Mouse (Mus musculus) heart, adult 18-20 months (tissue): ENCODE data around the gene Fmnl2. TPM values are rescaled to one million over a fixed set of nuclear protein-coding genes. Genes with fewer than 3 reads are reported as not detected.
A peak's percentile ranks its signal among the peaks of the same experiment; 100 is the strongest.

Experiments
- DNase-seq, 2 experiments: peaks; one replicate each; pipeline ENCODE4 v3.0.0; 2021 to 2022; ENCODE audit warnings: mixed read lengths in 1 of 2
- total RNA-seq, 2 experiments: library from RNA; stranded (reverse); gene quantifications; 2 replicates each; pipeline ENCODE4 v1.2.3; 2021

The Fmnl2 gene
- total RNA-seq, 2 experiments from 2014 or later, result 5.8 to 6.7 TPM

DNA sequence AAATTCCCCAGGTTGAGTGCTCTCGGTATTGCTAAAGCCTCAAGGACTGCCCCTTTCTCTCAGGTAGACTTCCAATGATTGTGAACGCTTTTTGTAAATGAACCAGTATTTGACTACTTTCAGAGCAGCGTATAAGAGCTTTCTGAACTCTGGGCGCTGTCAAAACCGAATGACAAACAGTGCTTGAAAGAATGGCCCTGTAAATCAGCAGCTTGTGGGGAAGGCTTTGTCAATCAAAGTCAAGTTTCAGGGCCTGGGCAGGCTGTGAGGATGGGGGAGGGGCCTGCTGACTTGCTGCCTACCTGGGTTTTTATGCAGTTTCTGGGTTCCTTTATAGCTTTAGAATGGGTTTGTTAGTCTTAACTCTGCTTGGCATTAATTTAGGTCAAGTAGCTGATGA lies 56.1 kb downstream of the Fmnl2 start:
- DNase-seq, result no peak

DNA sequence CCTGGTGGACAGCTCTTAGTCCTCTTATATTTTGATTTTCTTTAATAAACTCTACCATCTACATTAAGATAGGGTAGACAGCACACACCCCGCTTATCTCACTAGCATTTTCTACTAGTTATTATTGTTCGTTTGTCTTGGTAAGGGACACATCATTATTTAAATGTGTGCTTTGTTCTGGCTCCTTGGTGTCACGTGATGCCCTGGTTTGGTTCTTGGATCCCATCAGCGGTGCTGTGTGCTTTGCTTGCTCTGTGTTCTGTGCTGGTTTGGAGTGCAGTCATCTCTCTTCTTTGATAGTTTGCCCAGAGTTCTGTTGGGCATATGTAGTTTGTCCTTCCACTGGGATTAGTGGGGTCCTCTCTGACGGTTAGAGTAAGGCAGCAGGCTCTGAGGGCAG lies 57.9 kb downstream of the Fmnl2 start:
- DNase-seq, result no peak

DNA sequence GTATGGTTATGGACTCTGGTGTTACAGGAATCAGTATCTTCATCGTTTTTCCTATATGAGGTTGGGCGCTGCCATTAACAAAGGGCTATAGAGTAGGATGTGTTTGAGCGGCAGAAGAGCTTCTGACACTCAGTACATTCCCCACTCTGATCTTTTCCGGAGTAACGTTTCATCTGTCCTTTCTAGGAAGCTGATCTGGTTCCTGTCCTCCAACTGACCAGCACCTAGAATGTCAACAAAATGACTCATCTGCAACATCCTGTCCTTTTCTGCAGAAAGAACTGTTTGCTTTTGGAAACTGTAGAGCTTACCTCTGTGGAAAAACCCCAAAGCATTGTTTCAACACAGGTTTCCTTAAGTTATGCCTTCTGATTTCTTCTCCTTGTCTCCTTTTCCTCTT lies 60.4 kb downstream of the Fmnl2 start:
- peak in 1 of 2 experiments; percentile 29 for DNase-seq

DNA sequence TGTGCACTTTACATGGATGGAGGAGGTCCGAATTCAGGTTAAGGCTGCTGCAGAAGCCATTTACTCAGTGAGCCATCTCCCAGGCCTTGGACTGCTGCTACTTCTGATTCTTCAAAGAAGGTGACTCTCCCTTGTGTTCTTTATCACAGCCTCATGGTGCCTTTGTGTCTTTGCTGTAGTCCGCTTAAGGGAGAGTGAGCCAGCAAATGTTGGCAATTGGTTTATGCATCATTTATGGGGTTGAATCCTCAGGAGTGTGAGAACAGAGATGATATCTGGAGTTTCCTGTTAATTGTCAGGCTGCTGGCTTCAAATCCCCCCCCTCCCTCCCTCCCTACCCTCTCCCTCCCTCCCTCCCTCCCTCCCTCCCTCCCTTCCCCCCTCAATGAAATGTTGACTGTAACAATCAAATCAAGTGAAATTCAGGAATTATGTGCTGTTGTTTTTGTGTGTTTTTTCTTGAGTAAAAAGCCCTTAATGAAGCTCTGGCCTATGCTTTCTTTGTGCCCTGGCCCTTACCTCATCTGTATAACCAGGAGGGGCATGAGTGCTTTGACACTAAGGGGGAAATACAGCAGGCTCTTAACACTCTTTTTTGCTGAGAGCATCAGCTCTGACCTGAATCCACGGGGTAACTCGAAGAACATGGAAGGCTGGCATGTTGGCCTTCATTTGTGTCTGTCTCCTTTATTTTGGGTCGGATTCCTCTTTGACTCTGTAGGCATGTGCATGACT lies 63.2 kb downstream of the Fmnl2 start:
- no peak for DNase-seq

DNA sequence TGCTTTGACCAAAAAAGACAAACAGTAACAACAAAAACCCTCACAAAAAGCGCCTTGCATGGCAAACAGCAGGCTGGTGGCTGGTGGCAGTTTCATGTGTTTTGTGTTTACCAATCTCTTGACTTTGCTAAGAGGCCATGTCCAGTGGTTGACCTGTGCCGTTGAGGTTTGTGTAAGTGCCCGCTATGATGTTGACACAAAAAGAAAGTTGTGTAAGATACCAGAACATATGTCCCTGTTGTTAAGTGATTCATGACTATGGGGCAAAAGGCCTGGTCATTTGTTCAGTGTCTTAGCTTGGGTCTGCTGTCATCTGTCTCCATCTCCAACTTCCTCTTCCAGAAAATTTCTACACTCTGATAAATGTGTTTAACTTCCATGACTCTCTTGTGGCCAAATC lies 67.4 kb downstream of the Fmnl2 start:
- no peak for DNase-seq

DNA sequence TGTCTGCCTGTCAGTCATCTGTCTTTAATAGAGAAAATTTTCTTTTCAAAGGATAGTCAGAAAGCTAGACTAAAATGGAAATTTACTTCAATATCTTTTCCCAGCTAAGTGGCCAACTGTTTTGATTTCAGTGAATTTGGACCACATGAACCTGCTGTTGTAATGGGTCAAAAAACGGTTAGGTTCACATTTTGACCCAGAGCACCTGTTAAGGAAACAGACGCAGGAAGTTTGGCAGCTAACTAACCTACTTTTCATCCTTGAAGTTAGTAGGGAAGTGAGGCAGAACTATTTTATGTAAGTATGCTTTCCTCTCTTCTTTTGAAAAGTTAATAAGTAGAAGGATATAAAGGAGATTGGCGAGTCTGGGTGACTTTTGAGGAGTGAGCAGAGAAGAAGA lies 69.7 kb downstream of the Fmnl2 start:
- no peak for DNase-seq

DNA sequence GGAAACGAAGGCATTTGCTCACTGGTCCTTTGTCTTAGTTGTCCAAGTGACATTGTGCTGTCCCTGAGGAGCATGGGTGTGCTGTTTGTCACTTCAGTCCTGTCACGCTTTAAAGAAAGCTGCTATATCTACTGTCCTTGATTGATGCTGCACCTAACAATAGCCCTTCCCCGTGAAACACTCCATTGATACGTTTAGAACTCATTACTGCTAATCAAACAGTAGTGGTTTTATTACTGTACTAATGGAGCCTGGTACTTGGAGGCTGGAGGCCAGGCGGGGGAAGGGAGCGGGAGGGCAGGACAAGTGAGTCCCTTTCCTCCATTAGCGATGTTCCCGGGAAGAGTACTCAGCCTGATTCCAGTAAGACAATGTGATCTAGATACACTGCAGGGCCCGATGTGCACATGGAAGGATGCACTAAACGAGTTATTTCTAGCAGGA lies 70.2 kb downstream of the Fmnl2 start:
- no peak for DNase-seq

DNA sequence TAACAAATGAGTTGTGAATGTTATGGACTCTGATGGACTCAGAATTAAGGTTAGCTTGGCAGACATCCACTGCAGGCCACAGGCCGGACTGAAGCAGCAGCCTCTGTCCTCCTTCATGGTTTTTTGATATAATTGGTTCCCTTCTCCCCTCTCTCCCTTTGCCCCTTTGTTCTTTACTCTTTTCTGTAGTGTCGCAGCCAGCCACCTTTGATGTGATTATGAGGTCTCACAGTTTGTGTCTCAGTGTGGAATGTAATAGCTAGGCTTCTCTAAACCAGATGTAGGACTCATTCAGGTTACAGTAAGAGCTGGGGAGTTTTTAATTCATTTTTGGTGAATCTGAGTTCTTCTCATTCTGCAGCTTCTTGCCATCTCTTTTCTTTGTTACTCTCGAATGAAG lies 70.7 kb downstream of the Fmnl2 start:
- DNase-seq, result no peak

DNA sequence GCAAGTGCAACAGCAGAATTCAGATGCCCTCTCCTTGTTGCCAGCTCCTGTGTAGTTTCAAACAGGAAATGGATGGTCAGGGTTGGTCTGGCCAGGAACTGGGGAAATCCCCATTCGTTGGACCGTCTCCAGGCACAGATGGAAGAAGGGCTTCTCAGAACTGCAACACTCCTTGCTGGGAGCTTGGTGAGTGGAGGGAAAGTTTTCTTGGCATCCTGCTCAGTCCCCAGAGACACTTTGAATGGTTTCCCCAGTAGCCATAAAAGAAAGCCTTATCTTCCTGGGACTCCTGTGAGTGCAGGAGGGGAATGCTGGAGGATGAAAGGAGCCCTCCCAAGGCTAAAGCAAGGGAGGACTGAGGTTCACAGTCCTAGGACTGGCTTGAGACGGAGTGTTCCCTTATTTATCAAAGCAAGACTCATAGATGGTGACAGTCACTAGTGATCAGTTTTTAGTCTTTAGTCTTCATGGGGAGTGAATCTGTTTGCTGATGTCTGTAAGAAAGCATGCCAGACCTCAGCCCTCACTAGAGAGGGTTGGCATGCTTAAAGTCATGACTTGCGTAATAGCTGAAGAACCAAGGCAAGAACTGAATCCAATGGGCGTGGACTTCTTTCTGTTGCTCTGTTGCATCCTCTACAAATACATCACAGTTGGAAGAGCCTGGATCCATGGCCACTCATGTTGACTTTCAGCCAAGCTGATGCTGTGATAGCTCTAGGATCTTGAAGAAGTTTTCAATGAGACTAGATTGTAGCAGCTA lies 72.6 kb downstream of the Fmnl2 start:
- peak; percentile 74 to 84 for DNase-seq

DNA sequence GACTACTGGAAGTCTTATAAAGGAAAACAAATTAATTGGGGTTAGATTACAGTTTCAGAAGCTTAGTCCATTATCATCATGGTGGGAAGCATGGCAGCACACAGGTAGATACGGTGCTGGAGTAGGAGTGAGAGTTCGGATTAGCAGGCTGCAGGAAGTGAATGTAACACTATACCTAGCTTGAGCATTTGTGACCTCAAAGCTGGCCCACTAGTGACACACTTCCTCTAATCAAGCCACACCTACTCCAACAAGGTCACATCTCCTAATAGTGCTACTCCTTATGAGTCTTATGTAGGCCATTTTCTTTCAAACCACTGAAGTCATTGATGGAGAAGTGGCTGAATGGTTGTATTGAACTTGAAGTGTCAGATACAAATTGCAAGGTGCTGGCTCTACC lies 73.7 kb downstream of the Fmnl2 start:
- no peak for DNase-seq

DNA sequence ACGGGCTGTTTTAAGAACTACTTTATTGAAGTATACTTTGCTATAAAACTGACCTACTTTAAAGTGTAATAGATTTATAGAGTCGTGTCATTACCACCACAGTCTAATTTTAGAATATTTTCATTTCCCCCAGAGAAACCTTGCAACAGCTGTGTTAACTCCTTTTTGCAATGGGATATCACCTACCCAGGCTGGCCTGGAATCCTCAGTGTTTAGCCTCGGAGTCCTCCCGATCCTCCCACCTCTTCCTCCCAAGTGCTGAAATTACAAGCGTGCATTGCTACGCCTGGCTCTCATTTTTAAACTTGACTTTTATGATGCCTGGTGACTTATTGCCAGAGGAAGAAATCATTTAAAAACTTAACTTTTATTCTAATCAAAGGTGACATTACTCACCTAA lies 78.2 kb downstream of the Fmnl2 start:
- DNase-seq, result no peak

DNA sequence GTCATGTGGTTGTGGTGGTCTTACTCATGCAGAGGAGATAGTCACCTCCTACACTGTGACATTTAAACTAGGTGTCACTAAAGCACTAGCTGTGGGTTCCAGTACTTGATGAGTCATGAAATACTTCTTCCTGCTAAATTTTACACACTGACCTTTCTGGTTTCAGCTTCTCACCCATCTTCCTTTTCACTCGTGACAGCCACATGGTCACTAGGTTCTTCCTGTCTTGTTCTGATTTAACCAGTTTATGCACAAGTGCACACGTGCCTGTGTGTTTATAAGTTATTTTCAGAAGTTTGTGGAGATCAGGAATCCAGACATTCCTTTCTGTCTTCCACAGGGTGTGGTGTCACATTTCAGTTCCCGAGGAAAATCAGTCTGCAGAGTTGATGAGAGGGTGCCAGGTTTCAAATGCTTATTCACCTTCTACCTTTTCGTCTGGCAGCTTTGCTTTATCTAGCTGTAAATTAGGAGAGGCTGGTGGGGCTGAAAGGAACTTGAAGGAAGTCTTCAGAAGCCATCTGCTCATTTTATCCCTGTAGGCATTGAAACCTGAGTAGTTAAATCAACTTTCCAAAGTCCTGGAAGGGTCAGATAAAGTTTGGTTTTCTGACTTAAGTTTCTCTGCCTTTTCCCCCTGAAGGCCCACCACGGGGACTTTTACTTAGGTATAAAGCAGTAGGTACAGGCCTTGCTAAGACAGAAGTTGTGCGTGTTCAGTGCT lies 80.9 kb downstream of the Fmnl2 start:
- DNase-seq, result no peak

DNA sequence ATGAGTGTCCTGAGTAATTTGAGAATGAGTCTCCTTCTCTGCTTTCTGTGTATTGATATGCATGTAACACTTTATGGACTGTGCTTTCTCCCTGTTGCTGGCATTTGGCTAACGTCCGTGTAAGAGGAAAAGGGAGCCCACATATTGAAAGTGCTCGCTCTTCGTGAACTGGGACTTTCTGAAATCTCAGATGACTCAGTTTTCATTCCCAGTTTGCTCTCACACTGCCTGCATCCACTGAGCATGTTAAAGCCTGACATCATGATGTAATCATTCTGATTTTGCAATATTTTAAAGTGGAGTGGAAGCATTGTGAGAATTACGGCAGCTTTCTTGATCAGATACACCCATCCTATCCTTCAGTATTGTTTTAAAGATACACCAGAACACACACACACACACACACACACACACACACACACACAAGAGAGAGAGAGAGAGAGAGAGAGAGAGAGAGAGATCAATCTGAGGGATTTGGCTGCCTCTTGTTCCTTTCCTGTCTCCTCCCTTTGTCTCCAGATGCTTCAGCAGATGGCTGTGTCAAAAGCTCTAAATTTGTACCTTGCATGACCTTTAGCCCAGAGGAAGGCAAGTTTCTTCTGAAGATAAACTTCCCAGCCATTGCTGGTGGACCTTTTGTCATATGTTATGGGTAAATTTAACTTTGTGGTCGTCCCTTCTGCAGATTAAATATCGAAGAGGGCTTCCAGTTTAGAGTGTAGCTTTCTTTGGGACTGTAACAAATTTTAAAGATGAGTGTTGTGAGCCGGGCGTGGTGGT lies 86.2 kb downstream of the Fmnl2 start:
- peak; percentile 43 to 48 for DNase-seq

DNA sequence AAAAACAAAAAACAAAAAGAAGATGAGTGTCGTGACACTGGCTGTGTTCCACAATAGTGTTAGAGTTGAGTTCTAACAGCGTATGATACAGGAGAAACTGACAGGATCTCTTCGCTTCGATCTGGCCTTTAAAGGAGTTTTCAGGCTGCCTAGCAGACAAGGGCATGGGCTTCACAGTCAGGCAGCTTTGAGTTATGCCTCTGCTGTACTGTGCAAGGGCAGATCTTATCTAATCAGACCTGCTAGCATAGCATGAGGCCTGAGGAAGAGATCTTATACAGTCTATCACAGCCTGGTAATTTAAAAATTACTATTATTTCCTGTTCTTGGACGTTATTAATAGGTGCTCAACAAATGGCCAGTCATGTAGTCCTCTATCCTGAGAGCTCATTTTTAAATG lies 86.9 kb downstream of the Fmnl2 start:
- DNase-seq, result no peak

DNA sequence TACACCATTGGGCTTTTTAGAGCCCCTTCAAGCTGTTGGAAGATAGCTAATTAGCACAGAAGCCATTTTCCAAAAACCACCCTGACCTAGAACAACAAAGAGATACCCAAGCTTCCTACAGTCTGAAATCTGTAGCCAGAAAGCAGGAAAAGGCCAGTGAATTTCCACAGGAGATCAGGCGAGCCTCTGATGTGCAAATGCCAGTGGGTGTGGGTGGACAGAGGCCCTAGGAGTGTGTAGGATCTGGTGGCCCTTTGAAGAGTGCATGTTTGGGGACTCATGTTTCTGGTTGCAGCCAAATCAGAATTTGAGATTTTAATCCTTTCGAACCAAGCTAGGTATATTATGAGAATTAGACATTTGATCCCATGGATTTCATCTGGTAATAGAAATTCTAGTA lies 88.4 kb downstream of the Fmnl2 start:
- no peak for DNase-seq

DNA sequence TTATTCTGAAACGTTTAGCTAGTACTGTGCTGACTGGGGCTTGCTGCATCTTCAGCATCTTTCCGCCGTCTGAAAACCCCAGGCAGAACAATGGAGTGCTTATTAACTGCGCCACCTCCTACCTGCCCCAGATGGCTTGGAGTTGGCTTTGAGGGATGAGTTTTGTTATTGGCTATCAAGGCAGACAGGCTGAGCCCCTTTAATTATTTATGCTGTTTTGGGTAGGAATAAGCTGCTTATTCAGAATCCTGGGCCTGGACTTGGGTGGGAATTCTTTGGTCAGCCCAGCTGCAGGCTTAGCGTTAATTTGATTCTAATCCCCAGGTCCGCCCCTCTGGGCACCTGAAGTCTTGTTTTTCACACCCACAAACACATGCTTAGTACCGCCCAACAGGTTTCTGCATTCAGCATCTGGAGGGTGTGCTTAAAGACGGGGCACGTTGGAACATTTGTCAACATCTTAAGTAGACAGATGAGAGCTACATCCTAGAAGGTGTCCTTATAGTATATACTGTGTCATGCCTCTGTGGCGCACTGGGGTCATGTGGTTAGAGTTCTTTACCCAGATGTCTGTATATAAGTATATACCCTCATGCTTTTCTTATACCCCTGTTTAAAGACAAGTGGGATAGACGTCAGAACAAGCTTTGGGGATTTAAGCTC lies 89.0 kb downstream of the Fmnl2 start:
- DNase-seq, result no peak

DNA sequence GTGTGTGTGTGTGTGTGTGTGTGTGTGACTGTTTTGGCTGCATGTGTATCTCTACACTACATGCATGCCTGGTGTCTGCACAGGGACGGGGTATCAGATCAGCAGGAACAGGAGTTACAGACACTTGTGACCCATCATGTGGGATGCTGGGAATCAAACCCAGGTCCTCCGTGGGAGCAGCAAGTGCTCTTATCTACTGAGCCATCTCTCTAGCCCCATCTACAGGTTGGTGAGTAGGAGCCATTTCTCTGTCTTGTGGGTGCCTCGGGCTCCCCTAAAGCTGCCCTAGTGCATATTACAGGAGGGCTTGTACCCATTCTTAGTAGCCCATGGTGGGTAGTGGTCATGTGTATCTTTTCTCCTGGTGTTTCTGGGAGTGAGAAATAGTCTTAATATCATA lies 90.7 kb downstream of the Fmnl2 start:
- DNase-seq, result no peak

DNA sequence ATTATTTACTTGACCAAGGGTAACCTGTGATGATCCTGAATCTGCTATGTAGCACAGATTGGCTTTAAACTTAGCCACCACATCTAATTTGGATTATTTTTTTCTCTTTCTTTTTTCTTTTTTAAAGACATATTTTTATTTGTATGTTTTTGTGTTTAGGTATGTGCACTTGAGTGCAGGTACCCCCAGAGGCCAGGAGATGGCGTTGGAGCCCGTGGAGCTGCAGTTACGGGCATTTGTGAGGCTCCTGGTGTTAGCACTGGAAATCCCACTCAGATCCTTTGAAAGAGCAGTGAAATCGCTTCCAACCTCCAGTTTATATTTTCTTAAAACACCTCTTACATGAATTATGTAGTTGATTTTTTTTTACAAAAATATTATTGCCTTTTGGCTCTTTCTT lies 91.9 kb downstream of the Fmnl2 start:
- DNase-seq, result no peak

DNA sequence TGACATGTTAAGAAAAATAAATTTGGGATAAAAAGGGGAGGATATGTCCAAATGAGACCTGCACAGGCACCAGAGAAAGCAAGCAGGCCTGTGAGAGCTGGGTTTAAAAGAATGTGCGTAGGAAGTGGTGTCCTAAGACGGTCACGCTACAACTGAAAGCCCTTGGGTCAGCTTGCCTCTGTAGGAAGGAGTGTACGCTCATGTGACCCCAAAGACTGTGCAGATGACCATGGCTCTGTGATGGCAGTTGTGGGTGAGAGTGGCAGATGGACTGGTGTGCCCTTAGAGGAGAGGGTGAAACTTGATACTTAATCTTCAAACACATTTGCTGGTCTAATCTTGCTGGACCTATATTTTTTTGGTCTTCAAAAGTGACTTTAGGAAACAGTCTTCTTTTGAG lies 92.6 kb downstream of the Fmnl2 start:
- DNase-seq, result no peak

DNA sequence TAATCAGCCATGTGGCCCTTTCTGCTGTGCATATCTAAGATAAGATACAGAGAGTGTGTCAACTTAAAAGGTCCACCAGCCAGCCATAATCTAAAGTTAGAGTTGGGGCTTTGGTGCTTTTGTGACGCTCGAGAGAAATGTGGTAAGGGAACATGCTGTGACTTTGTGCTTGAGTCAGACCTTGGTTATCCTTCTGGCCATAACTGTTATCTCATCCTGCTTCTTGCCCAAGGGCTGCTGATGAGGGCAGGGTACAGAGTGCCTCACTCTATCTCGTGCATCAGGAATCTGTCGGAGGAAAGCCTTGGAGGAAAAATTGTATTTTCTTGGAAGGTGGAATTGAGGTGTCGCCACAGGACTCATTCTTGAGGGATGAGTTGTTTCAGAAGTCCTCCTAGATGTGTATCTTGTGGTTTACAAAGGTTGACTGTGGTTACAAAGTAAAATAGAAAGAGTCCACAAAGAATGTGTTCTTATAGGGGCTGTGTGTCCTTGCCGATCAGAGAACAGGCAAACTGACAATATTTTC lies 94.6 kb downstream of the Fmnl2 start:
- no peak for DNase-seq

DNA sequence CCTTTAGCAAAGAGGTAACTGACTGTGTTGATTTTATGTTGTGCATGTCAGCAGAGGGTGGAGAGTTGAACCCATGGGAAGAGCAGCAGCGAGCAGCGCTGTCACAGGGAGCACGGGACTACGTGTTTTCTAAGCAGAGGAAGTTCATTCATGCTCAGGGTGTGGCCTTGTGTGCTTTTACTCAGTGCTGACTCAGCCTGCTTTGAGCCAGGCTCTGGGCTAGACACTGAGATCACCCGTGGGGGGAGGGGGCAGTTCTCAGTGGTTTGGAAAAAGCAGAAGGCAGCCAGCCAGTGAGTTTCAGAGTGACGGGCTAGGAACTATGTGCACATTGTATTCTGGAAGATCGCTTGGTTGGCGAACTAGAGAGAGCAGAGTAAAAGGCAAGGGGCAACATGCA lies 97.4 kb downstream of the Fmnl2 start:
- peak; percentile 88 to 94 for DNase-seq

DNA sequence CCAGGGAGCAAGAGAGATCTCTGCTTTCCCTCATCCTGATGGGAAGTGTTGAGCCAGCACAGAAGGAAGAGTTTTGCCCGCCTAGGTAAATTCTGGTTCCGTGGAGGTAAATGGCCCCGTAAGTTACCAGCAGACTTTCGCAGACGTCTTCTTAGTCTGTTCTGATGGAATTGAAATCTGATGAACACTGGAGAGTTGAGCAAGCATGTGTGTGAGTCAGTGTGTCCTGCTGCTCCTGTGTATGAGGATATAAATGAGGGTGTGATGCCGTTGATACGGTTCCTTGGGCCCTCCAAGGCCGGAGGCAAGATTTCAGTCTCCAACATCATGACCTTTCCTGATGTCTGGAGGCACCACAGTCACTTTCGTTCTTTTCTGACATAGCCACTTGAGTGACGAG lies 98.2 kb downstream of the Fmnl2 start:
- no peak for DNase-seq
